Mouse (Mus musculus) embryonic facial prominence, embryonic 14.5 days (tissue): ENCODE measurements around the gene Taf12. TPM values are rescaled to one million over a fixed set of nuclear protein-coding genes. Genes with fewer than 3 reads are reported as not detected.
A peak's percentile ranks its signal among the peaks of the same experiment; 100 is the strongest.

ENCODE experiments used
- ATAC-seq: fragments of 200-750 bp; cut with Nextera tagmentation; 2 replicates; pipeline ENCODE4 v1.8.0; 2017; ENCODE audit warnings: low read depth, moderate number of reproducible peaks, moderate TSS enrichment
- DNase-seq: peaks from one replicate; pipeline ENCODE4 v3.0.0-alpha.2; 2015; ENCODE audit warnings: low spot score
- H3K27ac ChIP-seq: fragments of 300-500 bp; sonication (generic); replicated peaks from 2 replicates; pipeline ENCODE4 v1.5.1; 2014; ENCODE audit warnings: low read depth, mild to moderate bottlenecking, low read length, moderate library complexity
- H3K27me3 ChIP-seq: fragments of 300-500 bp; sonication (generic); replicated peaks from 2 replicates; pipeline ENCODE4 v1.6.1; 2014; ENCODE audit warnings: low read length; ENCODE audit not compliant: control insufficient read depth, insufficient read depth
- H3K36me3 ChIP-seq: fragments of 300-500 bp; sonication (generic); 2 replicates; pipeline ENCODE4 v1.6.1; 2014; ENCODE audit warnings: low read length, mixed read lengths; ENCODE audit not compliant: control insufficient read depth, insufficient read depth
- H3K4me1 ChIP-seq: fragments of 300-500 bp; sonication (generic); 2 replicates; pipeline ENCODE4 v1.6.1; 2014; ENCODE audit warnings: antibody characterized with exemption, low read length; ENCODE audit not compliant: control insufficient read depth, insufficient read depth
- H3K4me2 ChIP-seq: fragments of 300-500 bp; sonication (generic); 2 replicates; pipeline ENCODE4 v1.6.1; 2014; ENCODE audit warnings: low read depth, mild to moderate bottlenecking, low read length, moderate library complexity, mixed read lengths
- H3K4me3 ChIP-seq: fragments of 300-500 bp; sonication (generic); 2 replicates; pipeline ENCODE4 v1.5.1; 2014; ENCODE audit warnings: low read depth, mild to moderate bottlenecking, low read length
- H3K9ac ChIP-seq: fragments of 300-500 bp; sonication (generic); 2 replicates; pipeline ENCODE4 v1.6.1; 2014; ENCODE audit warnings: low read depth, mild to moderate bottlenecking, low read length, moderate library complexity, mixed read lengths
- H3K9me3 ChIP-seq: fragments of 300-500 bp; sonication (generic); 2 replicates; pipeline ENCODE4 v1.6.1; 2016; ENCODE audit warnings: low read length; ENCODE audit not compliant: control insufficient read depth
- WGBS: fragments of 180-500 bp; shearing (Covaris S2); extraction: QIAGEN DNeasy Blood & Tissue Kit; methylation state at CpG from one replicate; pipeline ENCODE4 v1.1.7; 2014; 5-methylcytosine and 5-hydroxymethylcytosine counted together
- polyA plus RNA-seq: library from polyadenylated mRNA; unstranded; fragments of >200 nt; fragmentation: Nextera tagmentation; extraction: Ambion mirVana; gene quantifications from 2 replicates; pipeline ENCODE4 v1.2.1, GENCODE M21; 2014

Gene Taf12
- polyA plus RNA-seq, 1 experiment from 2014 or later, result 48.8 TPM

- H3K27ac ChIP-seq, result no peak overlapping the region
- H3K36me3 ChIP-seq, result peaks cover 75% of the 10 kb centered on the region
- H3K9ac ChIP-seq, result no peak overlapping the region
- ATAC-seq (no peak), DNase-seq (no peak)
- no peaks in the 10 kb centered on the region for H3K9me3 ChIP-seq
- 88% methylated on average over 5 of the region's 5 CpGs for WGBS
- H3K4me3 ChIP-seq, result no peak overlapping the region
- H3K4me2 ChIP-seq, result no peak overlapping the region
- H3K27me3 ChIP-seq, result no peaks in the 10 kb centered on the region
- peaks cover 9% of the 10 kb centered on the region for H3K4me1 ChIP-seq
These were observed 38.5 kb downstream of the Taf12 start for GRCm38 (mm10) chr4:132312627-132313026.

- H3K36me3 ChIP-seq, result peaks cover 91% of the 10 kb centered on the region
- no peaks in the 10 kb centered on the region for H3K4me1 ChIP-seq
- H3K27me3 ChIP-seq, result no peaks in the 10 kb centered on the region
- WGBS, result 83% methylated on average over 8 of the region's 8 CpGs
- ATAC-seq (no peak), DNase-seq (no peak)
- H3K27ac ChIP-seq, result no peak overlapping the region
- no peak overlapping the region for H3K4me3 ChIP-seq
- H3K9me3 ChIP-seq, result no peaks in the 10 kb centered on the region
- no peak overlapping the region for H3K4me2 ChIP-seq
- no peak overlapping the region for H3K9ac ChIP-seq
These were observed 41.5 kb downstream of the Taf12 start for GRCm38 (mm10) chr4:132315711-132316110.

GRCm38 (mm10) chr4:132326481-132326880 is 52.3 kb downstream of the Taf12 start:
- Histone ChIP-seq H3K4me3 (no peak overlapping the region), H3K27me3 (no peaks in the 10 kb centered on the region), H3K4me2 (no peak overlapping the region), H3K9me3 (no peaks in the 10 kb centered on the region), H3K27ac (no peak overlapping the region), H3K36me3 (peaks cover 54% of the 10 kb centered on the region), H3K4me1 (peaks cover 13% of the 10 kb centered on the region), H3K9ac (no peak overlapping the region)
- ATAC-seq, result no peak
- WGBS, result 70% methylated on average over 5 of the region's 5 CpGs
- DNase-seq, result no peak

- DNase-seq (no peak), ATAC-seq (no peak)
- Histone ChIP-seq H3K36me3 (peaks cover 55% of the 10 kb centered on the region), H3K9ac (peak overlapping the region; percentile 89), H3K4me2 (peak overlapping the region; percentile 83), H3K27ac (peak overlapping the region; percentile 66; the same call in 1 of the 2 replicates), H3K9me3 (no peaks in the 10 kb centered on the region), H3K4me1 (peaks cover 13% of the 10 kb centered on the region), H3K4me3 (peak overlapping the region; percentile 79), H3K27me3 (no peaks in the 10 kb centered on the region)
- WGBS, result 44% methylated on average over 14 of the region's 14 CpGs
These were observed 54.3 kb downstream of the Taf12 start for GRCm38 (mm10) chr4:132328391-132328982.

- peak within 1 kb of the TSS; percentile 79 for H3K4me3 ChIP-seq
- WGBS, result under 1% methylated on average over 48 of the region's 52 CpGs
- no peaks in the 10 kb centered on the region for H3K27me3 ChIP-seq
- peak; percentile 97 for DNase-seq
- peaks cover 13% of the 10 kb centered on the region for H3K4me1 ChIP-seq
- peak within 1 kb of the TSS; percentile 66 for H3K27ac ChIP-seq
- peak within 1 kb of the TSS; percentile 83 for H3K4me2 ChIP-seq
- H3K9me3 ChIP-seq, result no peaks in the 10 kb centered on the region
- ATAC-seq, result peak; percentile 96
- H3K36me3 ChIP-seq, result peaks cover 55% of the 10 kb centered on the region
- H3K9ac ChIP-seq, result peak within 1 kb of the TSS; percentile 89
These were observed 55.1 kb downstream of the Taf12 start, which contains the start of gene Trnau1ap for GRCm38 (mm10) chr4:132329115-132329834. Gene Trnau1ap (minus strand): TSS chr4:132329538.

- ATAC-seq (peak; percentile 6; the same call in 1 of the 2 replicates), DNase-seq (no peak)
- Histone ChIP-seq H3K4me1 (peaks cover 13% of the 10 kb centered on the region), H3K4me3 (peak overlapping the region; percentile 79), H3K4me2 (peak overlapping the region; percentile 83), H3K36me3 (peaks cover 55% of the 10 kb centered on the region), H3K27ac (peak overlapping the region; percentile 66), H3K9me3 (no peaks in the 10 kb centered on the region), H3K27me3 (no peaks in the 10 kb centered on the region), H3K9ac (peak overlapping the region; percentile 89)
- WGBS, result 9% methylated on average over 10 of the region's 10 CpGs
These were observed 55.7 kb downstream of the Taf12 start for GRCm38 (mm10) chr4:132329835-132330354.

- Histone ChIP-seq H3K4me2 (no peak overlapping the region), H3K9ac (no peak overlapping the region), H3K4me3 (no peak overlapping the region), H3K27ac (no peak overlapping the region), H3K36me3 (peaks cover 55% of the 10 kb centered on the region), H3K4me1 (peaks cover 13% of the 10 kb centered on the region), H3K9me3 (no peaks in the 10 kb centered on the region), H3K27me3 (no peaks in the 10 kb centered on the region)
- no peak for DNase-seq
- no peak for ATAC-seq
- 86% methylated on average over 3 of the region's 3 CpGs for WGBS
These were observed 57.8 kb downstream of the Taf12 start for GRCm38 (mm10) chr4:132331960-132332359.

- WGBS, result 82% methylated on average over 6 of the region's 6 CpGs
- ATAC-seq, result no peak
- Histone ChIP-seq H3K27me3 (no peaks in the 10 kb centered on the region), H3K4me2 (no peak overlapping the region), H3K9me3 (no peaks in the 10 kb centered on the region), H3K27ac (no peak overlapping the region), H3K4me1 (peaks cover 13% of the 10 kb centered on the region), H3K9ac (no peak overlapping the region), H3K36me3 (peaks cover 63% of the 10 kb centered on the region), H3K4me3 (no peak overlapping the region)
- no peak for DNase-seq
These were observed 58.7 kb downstream of the Taf12 start for GRCm38 (mm10) chr4:132332880-132333279.
